Mouse (Mus musculus): ENCODE results near the gene Bpifa6.

DNA sequence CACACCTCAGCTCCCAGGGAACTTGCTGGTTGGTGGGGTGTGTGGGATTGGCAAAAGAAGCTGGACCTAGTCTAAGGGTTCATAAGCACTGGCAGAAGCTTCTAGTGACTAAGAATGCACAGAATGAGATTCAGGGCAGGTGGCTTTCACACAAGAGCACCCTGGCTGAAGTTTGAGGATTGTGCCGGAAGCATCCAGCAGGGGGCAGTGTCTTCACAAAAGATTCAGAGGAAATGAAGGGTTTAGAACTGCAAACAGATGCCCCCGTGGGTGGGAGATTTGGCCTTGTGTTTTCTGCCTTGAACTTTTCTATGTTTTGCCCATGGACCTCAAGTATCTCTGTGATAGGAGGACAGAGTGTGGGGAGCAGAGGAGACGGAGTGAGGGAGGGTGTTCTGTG is 31.2 kb upstream of the Bpifa6 start:
- TF ChIP-seq MAFK (IDR thresholded peaks at IDR 0.05; ENCODE audit: insufficient read depth, low read depth, low read length) (no peak), HCFC1 (IDR thresholded peaks at IDR 0.05; ENCODE audit: borderline replicate concordance, insufficient read depth, low read length) (no peak), ZNF384 (IDR thresholded peaks at IDR 0.05; ENCODE audit: low read depth, low read length) (no peak)
